Mouse (Mus musculus): Measurements from ENCODE around the gene Rbm17.
A peak's percentile ranks its signal among the peaks of the same experiment; 100 is the strongest.
"Not testable (repeated sequence)": the region's sequence is repeated elsewhere in the genome, so short reads cannot be mapped to it uniquely, and the experiment has no call there.

Rbm17 gene

GRCm38 (mm10) chr2:11604053-11604452, at the start of gene Rbm17:
Gene Rbm17 (minus strand): TSS chr2:11604153.
- no peak for DNase-seq (ENCODE audit: low spot score)

DNA sequence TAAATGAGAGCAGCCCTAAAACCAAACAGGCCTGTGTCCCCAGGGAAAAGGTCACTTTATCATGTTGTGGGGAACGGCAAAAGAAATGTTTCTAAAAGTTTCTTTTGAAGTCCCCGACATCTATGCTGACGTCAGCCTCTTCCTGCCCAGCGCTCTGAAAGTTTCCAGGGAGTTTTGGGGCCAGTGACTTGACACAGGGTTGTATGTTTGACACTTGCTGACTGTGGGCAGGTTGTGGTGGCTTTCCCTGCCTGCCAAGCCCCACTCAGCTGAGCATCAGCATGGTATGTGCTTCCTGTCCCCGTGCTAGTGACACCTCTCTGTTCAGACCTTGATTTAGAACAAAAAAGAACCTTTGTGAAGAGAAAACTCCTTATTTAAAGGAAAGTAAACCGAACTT, 49.4 kb upstream of the Rbm17 start:
- DNase-seq (ENCODE audit: low spot score) = no peak

GRCm38 (mm10) chr2:11652780-11653179, 48.8 kb upstream of the Rbm17 start:
- DNase-seq (ENCODE audit: low spot score) = no peak

DNA sequence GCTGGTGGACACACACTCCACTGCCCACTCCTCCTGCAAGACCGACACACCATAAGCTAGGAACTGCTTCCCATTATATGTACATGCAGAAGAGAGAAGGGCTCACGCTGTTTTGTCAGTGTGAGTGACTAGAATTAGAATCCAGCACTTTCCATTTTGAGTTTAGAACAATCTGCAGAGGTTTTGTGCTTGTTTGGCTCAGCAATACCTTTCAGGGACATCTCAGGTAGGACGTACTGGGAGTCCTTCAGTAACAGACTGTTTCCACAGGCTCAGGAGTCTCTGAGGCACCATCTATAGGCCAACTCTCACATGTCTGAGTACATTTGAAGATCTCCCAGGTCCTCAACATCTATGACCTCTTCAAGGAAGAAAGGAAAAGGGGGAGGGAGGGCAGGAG, 48.2 kb upstream of the Rbm17 start:
- DNase-seq (ENCODE audit: low spot score) = no peak

- DNase-seq (ENCODE audit: low spot score) = no peak
Measured at GRCm38 (mm10) chr2:11651476-11651875, 47.5 kb upstream of the Rbm17 start.

- no peak for DNase-seq (ENCODE audit: low spot score)
Measured at GRCm38 (mm10) chr2:11645297-11645696, 41.3 kb upstream of the Rbm17 start.

DNA sequence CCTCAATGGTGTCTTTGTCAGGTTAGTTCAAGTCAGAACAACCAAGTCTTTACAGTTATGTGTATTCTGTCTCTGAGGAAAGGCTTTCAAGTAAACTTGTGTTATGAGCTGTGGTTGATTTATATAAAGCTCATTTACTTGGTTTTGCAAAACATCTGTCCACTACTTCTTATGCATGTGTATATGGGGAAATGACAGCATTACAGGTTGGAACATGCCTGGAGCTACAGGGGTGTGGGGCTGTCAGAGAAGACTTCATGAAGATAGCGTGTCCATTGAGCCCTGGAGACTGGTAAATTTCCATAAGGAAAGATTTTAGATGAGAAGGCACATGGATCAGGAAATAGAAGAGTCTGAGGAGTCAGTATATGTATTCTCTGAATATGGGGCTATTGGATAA, 40.1 kb upstream of the Rbm17 start:
- DNase-seq (ENCODE audit: low spot score) = no peak

GRCm38 (mm10) chr2:11642451-11642941, 38.5 kb upstream of the Rbm17 start, which contains the start of gene Il2ra:
Gene Il2ra (plus strand): TSS chr2:11642807.
- no peak for DNase-seq (ENCODE audit: low spot score)

DNA sequence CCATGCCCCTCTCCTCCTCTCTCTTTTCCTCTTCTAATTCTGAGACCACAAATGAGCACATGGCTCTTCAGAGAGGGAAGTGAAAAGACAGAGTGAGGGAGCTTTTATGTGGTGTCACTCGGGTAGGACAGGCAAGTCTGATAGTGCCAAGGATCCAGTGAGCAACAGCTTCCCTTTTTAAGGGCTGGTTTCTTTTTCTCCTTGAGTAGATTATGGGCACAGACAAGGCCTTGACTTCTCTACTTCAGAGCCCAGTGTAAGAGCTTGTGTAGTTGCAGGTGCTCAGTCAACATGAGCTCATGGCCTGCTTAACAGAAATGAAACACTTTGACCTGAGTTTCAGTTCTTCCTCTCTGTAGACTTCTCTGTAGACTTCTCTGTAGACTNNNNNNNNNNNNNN, 33.2 kb upstream of the Rbm17 start:
- DNase-seq (ENCODE audit: low spot score) = no peak

DNA sequence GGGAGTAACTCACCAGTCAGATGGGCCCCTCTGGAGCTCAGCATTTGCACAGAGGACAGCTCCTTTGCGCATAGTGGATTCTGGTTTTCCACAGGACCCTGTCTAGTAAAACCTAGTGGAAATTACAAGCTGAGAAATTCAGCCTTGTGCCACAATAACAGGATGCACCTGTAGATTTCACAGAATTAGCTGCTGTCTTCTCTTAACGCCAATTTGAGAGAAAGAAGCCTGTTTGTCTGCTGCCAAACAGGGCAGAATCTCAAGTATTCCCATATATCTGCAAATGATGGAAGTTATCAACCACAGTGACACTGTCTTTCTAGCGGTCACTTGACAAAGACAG, 32.2 kb upstream of the Rbm17 start:
- no peak for DNase-seq (ENCODE audit: low spot score)

DNA sequence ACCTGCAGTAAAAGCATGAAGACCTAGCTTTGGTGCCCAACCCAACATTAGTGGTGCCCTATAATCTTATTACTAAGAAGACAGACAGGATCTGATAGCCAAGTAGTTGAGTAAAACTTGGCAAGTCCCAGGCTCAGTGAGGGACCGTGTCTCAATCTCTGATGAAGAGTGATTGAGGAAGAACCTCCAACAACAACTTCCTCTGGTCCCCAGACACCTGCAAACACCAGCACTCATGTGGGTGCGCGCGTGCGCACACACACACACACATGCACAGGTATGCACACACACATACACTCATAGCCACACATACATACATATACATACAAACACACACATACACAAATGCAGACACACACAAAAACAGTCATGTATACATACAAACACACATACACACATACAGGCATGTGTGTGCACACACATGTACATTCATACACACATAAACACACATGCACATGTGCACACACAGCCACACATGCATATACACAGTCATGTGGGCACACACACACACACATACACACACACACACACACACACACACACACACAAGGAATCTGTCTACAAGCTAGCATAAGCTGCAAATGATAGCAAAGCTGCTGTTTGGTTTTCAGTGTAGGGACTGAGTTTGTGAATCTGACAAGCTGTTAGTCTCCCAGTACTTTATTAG, 31.7 kb upstream of the Rbm17 start:
- no peak for DNase-seq (ENCODE audit: low spot score)

DNA sequence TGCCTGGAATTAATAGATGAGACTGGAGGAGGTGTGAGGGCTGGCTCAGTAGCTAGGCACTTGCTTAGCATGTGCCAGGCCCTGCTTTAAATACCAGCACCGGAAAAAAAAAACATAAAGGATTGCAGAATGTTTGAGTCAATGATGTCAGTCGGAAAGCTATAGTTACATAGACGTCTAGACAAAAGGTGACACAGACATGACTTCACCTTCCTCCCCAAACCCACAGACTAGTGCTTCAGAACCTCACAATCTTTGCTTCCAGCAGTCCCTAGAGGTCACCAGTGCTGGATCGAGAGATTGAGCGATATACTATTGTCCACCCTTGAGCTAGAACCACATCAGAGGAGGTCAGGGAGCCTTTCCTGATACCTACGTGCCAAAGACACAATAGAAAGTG, 31.1 kb upstream of the Rbm17 start:
- DNase-seq (ENCODE audit: low spot score) = no peak

DNA sequence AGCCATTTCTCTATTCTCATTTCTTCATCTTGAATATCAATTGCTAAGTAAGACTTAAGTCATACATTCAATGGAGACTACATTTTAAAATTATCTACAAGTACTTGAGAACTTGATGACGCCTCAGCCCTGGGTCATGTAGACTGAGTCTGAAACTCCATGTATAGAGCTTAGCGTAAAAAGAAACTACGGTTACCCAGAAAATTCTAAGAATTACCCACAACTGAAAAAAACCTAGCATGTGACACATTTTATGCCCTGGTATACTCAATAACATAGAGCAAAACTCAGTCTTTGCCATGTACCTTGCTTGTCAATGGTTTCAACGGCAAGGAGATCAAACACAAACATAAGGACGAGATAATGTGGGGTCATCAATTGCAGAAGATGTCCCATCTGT, 21.9 kb upstream of the Rbm17 start, which contains the start of gene Gm17490:
Gene Gm17490, minus strand, starts transcription at position 375 of the 400 bp plus-strand sequence.
- no peak for DNase-seq (ENCODE audit: low spot score)

- no peak for DNase-seq (ENCODE audit: low spot score)
Measured at GRCm38 (mm10) chr2:11623726-11624125, 19.8 kb upstream of the Rbm17 start.

- DNase-seq (ENCODE audit: low spot score) = no peak
Measured at GRCm38 (mm10) chr2:11623173-11623572, 19.2 kb upstream of the Rbm17 start.

GRCm38 (mm10) chr2:11619598-11619997, 15.6 kb upstream of the Rbm17 start:
- DNase-seq (ENCODE audit: low spot score) = no peak

DNA sequence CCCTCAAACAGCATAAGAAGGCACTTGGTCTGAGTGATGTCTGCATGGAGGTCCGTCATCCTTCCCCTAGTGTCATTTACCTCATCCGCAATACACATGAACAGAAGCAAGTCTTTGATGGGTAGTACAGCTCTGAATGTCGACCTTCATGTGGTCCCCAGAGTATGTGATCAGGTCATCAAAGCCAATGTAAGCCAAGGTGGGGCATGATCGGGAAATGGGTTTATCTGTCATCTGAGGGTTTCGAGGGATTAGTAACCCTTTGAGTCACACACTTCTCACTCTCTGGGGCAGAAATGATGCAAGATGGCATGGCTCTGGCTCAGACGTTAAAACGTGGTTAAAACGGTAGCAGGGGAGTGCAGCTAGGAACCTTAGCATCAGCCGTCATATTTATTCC, 12.9 kb upstream of the Rbm17 start:
- no peak for DNase-seq (ENCODE audit: low spot score)

GRCm38 (mm10) chr2:11612939-11613338, 9.0 kb upstream of the Rbm17 start:
- DNase-seq (ENCODE audit: low spot score) = not testable (repeated sequence)

DNA sequence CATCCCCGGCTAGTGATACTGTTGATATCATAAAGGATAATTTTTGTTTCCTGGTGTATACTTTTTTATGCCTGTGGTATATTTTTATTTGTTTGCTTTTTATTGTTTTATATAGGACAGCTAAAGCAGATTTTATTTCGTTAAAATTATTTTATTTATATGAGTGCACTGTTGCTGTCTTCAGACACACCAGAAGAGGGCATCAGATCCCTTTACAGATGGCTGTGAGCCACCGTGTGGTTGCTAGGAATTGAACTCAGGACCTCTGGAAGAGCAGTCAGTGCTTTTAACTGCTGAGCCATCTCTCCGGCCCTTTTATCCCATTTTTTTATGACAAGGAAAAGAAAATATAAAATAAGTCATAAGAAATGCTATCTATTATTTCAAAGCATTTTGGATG, 2.8 kb upstream of the Rbm17 start:
- DNase-seq (ENCODE audit: low spot score) = not testable (repeated sequence)

DNA sequence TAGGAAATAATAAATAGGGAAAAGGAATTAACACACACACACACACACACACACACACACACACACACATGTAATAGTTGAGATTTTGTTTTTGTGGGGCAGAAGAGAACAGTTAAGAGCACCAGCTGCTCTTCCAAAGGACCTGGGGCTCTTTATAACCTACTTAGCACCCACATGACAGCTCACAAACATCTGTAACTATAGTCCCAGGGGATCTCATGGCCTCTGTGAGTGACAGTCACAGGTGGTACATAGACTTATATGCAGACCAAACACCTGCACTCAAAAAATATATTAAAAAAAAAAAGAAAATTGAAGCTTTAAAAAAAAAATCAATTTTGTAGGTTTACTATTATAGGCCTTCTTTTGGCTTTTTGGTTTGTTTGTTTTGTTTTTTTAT, 958 bp upstream of the Rbm17 start:
- DNase-seq (ENCODE audit: low spot score) = no peak

DNA sequence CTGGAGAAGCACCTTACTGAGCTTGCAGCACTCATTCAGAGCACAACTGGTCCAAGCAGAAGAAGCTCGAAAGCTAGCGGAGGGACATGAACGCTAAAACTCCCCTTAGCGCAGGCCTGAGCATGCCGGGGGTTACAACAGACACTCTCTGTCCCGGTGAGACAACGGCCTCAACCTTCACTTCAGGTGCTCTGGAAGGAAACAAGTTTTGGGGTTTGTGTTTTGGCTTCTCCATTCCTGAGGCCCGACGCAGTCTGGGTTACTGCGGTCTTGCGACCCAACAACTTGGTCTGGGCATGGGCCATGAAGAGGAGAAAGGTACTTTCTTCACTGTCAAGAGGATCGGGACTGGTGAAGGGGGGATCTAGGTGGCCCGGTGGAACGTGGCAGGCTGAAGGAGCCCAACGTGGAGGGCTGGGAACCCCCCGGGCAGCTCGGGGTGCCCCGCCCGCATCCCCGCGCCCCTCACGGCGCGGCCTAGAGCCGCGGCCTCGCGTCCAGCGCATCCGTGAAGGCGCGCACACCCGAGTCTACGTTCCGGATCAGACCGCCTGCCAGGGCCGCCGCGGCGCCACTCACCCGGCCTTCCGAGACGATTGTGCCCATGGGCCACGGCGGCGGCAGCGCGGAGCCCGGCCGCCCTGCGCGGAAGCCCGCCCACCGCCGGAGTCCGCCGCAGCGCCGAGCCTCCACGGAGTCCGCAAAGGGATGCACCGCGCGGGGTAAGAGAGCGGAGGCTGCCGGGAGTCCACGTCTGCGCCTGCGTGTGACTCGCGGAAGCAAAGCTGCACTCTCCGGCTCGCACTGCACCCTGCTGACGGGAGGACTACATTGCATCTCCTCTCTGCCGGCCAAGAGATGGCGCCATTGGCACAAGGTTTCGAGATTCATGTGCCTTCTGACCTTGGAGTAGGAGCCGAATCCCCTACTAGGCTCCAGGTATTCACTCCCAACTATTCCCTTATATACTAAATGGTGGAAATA, 1.2 kb downstream of the Rbm17 start:
- peak; percentile 96 for DNase-seq (ENCODE audit: low spot score)

DNA sequence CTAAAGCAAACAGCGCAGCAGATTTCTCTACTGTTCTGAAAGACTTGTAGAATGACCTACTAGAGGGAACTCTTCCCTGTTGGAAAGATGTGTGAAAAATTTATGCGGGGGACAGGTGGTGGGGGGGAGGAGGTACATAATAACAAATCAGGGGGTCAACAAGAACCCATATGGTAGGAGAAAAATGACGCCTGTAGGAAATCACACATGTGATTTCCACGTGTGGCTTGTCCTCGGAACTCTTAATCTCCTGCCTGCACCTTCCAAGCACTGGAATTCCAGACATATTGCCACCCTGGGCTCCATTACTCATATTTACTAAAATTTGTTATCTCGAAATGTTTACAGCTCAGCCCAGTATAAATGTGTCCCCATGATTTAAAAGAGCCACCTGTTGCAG, 2.2 kb downstream of the Rbm17 start:
- no peak for DNase-seq (ENCODE audit: low spot score)

DNA sequence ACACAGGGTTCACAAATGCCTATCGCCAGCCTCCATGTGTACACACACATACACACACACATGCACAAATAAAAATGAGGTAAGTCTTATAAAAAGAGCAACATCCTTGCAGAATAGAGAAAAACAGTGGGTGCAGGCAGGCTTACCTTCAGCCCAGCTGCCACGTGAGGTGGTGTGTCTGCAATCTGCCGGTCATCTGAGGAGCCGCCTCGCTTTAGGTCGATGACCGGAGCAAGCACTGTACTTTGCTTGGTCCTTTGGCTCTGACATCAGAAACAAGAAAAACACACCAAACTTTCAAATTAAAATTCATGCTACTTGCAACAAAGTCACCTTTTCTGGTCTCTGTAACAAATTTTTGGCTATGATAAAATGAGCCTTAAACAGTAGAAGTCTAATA, 6.0 kb downstream of the Rbm17 start:
- DNase-seq (ENCODE audit: low spot score) = no peak

Measured in embryo, embryonic 10.5 days (tissue).